Mouse (Mus musculus) stomach, embryonic 16.5 days (tissue): ENCODE measurements around the gene Sptbn4. TPM values are rescaled to one million over a fixed set of nuclear protein-coding genes. Genes with fewer than 3 reads are reported as not detected.

Experiments
- ATAC-seq: fragments of 200-750 bp; cut with Nextera tagmentation; 2 replicates; pipeline ENCODE4 v1.8.0; 2017; ENCODE audit warnings: moderate number of reproducible peaks, moderate TSS enrichment; ENCODE audit not compliant: insufficient read depth, low FRiP score
- H3K27ac ChIP-seq: fragments of 300-500 bp; sonication (generic); 2 replicates; pipeline ENCODE4 v1.5.1; 2014; ENCODE audit warnings: low read length
- H3K27me3 ChIP-seq: fragments of 300-500 bp; sonication (generic); 2 replicates; pipeline ENCODE4 v1.6.1; 2014; ENCODE audit warnings: low read length, control low read depth, mixed read lengths; ENCODE audit not compliant: control insufficient read depth, insufficient read depth
- H3K36me3 ChIP-seq: fragments of 300-500 bp; sonication (generic); 2 replicates; pipeline ENCODE4 v1.6.1; 2014; ENCODE audit warnings: low read length; ENCODE audit not compliant: control insufficient read depth, insufficient read depth
- H3K4me1 ChIP-seq: fragments of 300-500 bp; sonication (generic); 2 replicates; pipeline ENCODE4 v1.6.1; 2014; ENCODE audit warnings: low read length, control low read depth, mixed read lengths; ENCODE audit not compliant: control insufficient read depth, insufficient read depth
- H3K4me2 ChIP-seq: fragments of 300-500 bp; sonication (generic); 2 replicates; pipeline ENCODE4 v1.6.1; 2014; ENCODE audit warnings: low read depth, low read length, mixed read lengths
- H3K4me3 ChIP-seq: fragments of 300-500 bp; sonication (generic); replicated peaks from 2 replicates; pipeline ENCODE4 v1.5.1; 2014; ENCODE audit warnings: mild to moderate bottlenecking, low read length
- H3K9ac ChIP-seq: fragments of 300-500 bp; sonication (generic); 2 replicates; pipeline ENCODE4 v1.6.1; 2014; ENCODE audit warnings: low read length
- H3K9me3 ChIP-seq: fragments of 300-500 bp; sonication (generic); replicated peaks from 2 replicates; pipeline ENCODE4 v1.6.1; 2016; ENCODE audit warnings: low read length, control low read depth; ENCODE audit not compliant: control insufficient read depth
- WGBS: fragments of 180-500 bp; shearing (Covaris S2); extraction: QIAGEN DNeasy Blood & Tissue Kit; methylation state at CpG from one replicate; pipeline ENCODE4 v1.1.7; 2014; 5-methylcytosine and 5-hydroxymethylcytosine counted together
- polyA plus RNA-seq: library from polyadenylated mRNA; unstranded; fragments of >200 nt; fragmentation: Nextera tagmentation; extraction: Ambion mirVana; gene quantifications from 2 replicates; pipeline ENCODE4 v1.2.1, GENCODE M21; 2015

Gene Sptbn4
- polyA plus RNA-seq, 1 experiment from 2014 or later = 0.50 TPM

- no peak overlapping the region for H3K4me2 ChIP-seq
- WGBS = 69% methylated on average over 11 of the region's 11 CpGs
- no peak overlapping the region for H3K9ac ChIP-seq
- peaks cover 7% of the 10 kb centered on the region; the same call in 1 of the 2 replicates for H3K9me3 ChIP-seq
- H3K36me3 ChIP-seq = no peaks in the 10 kb centered on the region
- H3K4me1 ChIP-seq = no peaks in the 10 kb centered on the region
- H3K27me3 ChIP-seq = no peaks in the 10 kb centered on the region
- no peak overlapping the region for H3K27ac ChIP-seq
- ATAC-seq = no peak
- H3K4me3 ChIP-seq = no peak overlapping the region
Observed at GRCm38 (mm10) chr7:27428002-27428401, 19.5 kb downstream of the Sptbn4 start.

- H3K36me3 ChIP-seq = no peaks in the 10 kb centered on the region
- H3K27ac ChIP-seq = no peak overlapping the region
- H3K9me3 ChIP-seq = peaks cover 7% of the 10 kb centered on the region; the same call in 1 of the 2 replicates
- no peak overlapping the region for H3K9ac ChIP-seq
- 95% methylated on average over 1 of the region's 1 CpGs for WGBS
- H3K4me3 ChIP-seq = no peak overlapping the region
- no peak for ATAC-seq
- no peaks in the 10 kb centered on the region for H3K4me1 ChIP-seq
- no peaks in the 10 kb centered on the region for H3K27me3 ChIP-seq
- H3K4me2 ChIP-seq = no peak overlapping the region
Observed at GRCm38 (mm10) chr7:27427387-27427786, 20.1 kb downstream of the Sptbn4 start.

DNA sequence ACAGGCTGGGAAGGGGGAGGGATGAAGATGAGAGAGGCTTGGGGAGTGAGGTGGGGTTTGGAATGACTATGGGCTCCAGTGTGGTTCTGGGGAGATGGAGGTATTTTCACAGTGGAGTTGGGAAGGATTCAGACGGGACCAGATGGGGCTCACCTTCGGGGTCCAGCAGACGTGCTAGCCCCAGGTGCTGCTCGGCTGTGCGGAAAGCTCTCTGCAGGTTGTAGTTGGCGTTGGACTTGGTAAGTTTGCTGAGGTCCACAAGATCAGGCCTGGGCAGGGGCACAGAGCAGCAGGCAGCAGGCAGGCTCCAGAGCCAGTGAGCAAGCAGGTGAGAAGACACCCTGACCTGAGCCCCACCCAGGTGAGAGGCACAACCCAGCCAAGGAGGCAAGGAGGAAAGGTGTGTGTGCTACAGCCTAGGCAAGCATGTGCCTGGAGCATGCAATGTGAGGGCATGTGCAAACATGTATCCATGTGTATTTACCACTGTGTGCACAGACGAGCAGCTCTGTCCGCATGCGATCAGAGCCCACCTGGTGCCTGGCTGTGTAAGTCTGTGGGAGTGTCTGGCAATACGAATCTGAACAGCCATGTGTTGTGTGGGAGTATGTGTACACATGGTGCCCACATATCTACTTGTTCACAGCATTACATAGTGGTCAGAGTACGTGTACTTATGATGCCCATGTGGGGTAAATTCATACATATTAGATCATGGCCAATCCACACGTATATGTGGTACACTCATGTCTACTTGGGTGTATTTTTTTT, 23.7 kb downstream of the Sptbn4 start:
- Histone ChIP-seq H3K27ac (no peak overlapping the region), H3K27me3 (no peaks in the 10 kb centered on the region), H3K36me3 (no peaks in the 10 kb centered on the region), H3K9ac (no peak overlapping the region), H3K4me2 (no peak overlapping the region), H3K9me3 (no peaks in the 10 kb centered on the region; the same call in 1 of the 2 replicates), H3K4me1 (no peaks in the 10 kb centered on the region), H3K4me3 (no peak overlapping the region)
- WGBS = 79% methylated on average over 12 of the region's 12 CpGs
- 0 out of 2 replicates have a peak, but pooled peaks have one; percentile 47 for ATAC-seq

DNA sequence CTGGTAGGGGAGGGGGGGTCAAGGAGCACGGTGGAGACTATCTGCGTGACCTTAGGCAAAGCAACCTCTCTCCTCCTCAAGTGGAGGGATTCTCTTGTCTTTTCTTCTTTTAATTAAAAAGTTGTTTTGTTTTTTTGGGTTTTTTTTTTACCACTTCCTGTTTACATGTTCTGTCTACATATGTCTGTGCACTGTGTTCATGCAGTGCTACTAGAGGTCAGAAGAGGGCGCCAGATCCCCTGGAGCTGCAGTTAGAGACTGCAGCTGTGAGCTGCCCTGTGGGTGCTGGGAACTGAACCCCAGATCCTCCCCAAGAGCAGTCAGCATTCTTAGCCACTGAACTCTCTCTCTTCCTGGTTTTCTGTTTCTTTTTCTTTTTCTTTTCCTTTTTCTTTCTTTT, 28.4 kb downstream of the Sptbn4 start:
- Histone ChIP-seq H3K4me3 (no peak overlapping the region), H3K4me2 (no peak overlapping the region), H3K9me3 (no peaks in the 10 kb centered on the region; the same call in 1 of the 2 replicates), H3K36me3 (no peaks in the 10 kb centered on the region), H3K4me1 (no peaks in the 10 kb centered on the region), H3K9ac (no peak overlapping the region), H3K27me3 (no peaks in the 10 kb centered on the region), H3K27ac (no peak overlapping the region)
- ATAC-seq = no peak
- 73% methylated on average over 3 of the region's 3 CpGs for WGBS

DNA sequence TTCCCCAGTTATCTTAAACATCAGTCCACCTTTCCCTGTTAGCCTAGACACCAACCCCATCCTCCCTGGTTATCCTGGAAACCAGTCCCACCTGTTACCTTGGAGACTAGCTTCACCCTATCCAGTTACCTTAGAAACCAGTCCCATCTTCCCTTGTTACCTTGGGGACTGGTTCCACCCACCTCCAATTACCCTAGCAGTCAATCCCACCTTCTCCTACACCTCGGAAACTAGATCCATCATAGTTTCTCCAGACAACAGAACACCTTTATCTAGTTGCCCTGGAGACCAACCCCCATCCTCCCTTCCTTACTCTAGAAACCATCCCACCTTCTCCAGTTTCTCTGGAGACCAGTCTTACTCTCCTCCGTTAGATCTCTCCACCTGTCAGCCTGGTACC, 30.3 kb downstream of the Sptbn4 start:
- no peak for ATAC-seq
- H3K4me3 ChIP-seq = no peak overlapping the region
- H3K9ac ChIP-seq = no peak overlapping the region
- H3K36me3 ChIP-seq = no peaks in the 10 kb centered on the region
- no peaks in the 10 kb centered on the region for H3K27me3 ChIP-seq
- 50% methylated on average over 2 of the region's 2 CpGs for WGBS
- no peaks in the 10 kb centered on the region for H3K4me1 ChIP-seq
- no peak overlapping the region for H3K4me2 ChIP-seq
- peaks cover 3% of the 10 kb centered on the region; the same call in 1 of the 2 replicates for H3K9me3 ChIP-seq
- H3K27ac ChIP-seq = no peak overlapping the region

DNA sequence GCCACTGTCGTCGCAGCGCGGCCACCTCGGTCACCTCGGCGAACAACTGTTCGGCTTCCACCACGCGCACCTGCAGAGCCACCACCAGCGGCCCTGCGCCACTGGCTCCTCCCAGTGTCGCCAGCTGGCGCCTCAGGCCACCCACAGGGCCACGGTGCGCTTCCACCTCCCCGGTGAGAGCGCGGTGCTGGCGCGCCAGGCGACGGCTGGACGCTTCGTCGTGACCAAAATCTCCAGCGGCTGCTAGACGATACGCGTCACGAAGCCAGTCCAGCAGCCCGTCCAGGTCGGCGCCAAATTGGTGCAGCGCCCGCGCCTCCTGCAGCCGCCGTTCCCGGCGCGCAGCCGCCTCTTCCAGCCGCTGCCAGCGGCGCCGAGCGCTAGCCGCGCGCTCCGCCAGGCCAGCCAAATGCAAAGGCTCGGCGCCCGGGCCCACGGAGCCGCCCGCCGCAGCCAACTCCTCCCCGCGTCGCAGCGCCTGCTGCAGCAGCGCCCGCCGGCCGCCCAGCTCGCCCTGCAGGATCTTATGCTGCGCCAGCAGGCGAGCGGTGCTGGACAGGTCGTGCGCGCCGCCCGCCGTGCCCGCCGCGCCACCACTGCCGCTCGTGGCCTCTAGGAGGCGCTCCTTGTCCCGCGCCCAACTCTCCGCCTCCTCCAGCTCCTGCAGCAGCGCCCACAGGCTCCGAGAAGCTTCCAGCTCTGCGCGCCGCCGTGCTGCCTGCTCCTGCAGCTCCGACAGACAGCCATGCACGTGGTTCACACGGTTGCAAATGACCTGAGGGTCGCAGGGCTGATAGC, 38.9 kb downstream of the Sptbn4 start:
- peak overlapping the region; percentile 72 for H3K4me2 ChIP-seq
- H3K27ac ChIP-seq = no peak overlapping the region
- no peaks in the 10 kb centered on the region for H3K36me3 ChIP-seq
- peak overlapping the region; percentile 44 for H3K9ac ChIP-seq
- peaks cover 8% of the 10 kb centered on the region; the same call in 1 of the 2 replicates for H3K9me3 ChIP-seq
- H3K4me3 ChIP-seq = peak overlapping the region; percentile 51
- H3K27me3 ChIP-seq = peaks cover 49% of the 10 kb centered on the region
- ATAC-seq = peak; percentile 67; the same call in 1 of the 2 replicates
- WGBS = under 1% methylated on average over 94 of the region's 96 CpGs
- peaks cover 9% of the 10 kb centered on the region for H3K4me1 ChIP-seq

DNA sequence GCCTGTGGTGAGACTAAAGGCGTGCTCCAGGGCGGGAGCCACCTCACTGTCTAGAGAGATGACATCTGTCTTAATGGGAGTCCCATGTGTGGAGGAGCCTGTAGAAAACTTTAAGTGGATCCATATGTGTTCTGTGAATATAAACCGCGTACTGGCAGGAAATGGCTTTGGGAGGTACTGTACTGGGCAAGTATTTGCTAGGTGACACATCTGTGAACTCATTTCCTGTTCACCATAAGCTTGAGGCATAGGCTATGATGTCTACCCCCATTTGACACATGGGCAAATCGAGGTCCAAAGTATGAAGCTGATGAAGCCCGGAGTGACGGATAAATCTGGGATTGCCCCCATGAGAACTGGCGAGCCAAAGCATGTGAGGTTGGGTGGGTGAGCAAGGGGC, 39.7 kb downstream of the Sptbn4 start:
- H3K9me3 ChIP-seq = peaks cover 14% of the 10 kb centered on the region
- peaks cover 57% of the 10 kb centered on the region for H3K27me3 ChIP-seq
- H3K4me2 ChIP-seq = 0 out of 2 replicates have a peak overlapping the region, but pooled peaks have one; percentile 72
- H3K4me1 ChIP-seq = peaks cover 9% of the 10 kb centered on the region
- no peak overlapping the region for H3K9ac ChIP-seq
- H3K27ac ChIP-seq = no peak overlapping the region
- WGBS = 42% methylated on average over 8 of the region's 8 CpGs
- H3K36me3 ChIP-seq = no peaks in the 10 kb centered on the region
- ATAC-seq = no peak
- 0 out of 2 replicates have a peak overlapping the region, but pooled peaks have one; percentile 51 for H3K4me3 ChIP-seq

- Histone ChIP-seq H3K9ac (no peak overlapping the region), H3K9me3 (peaks cover 10% of the 10 kb centered on the region), H3K27ac (no peak overlapping the region), H3K36me3 (no peaks in the 10 kb centered on the region), H3K27me3 (peaks cover 69% of the 10 kb centered on the region), H3K4me3 (no peak overlapping the region), H3K4me1 (peaks cover 9% of the 10 kb centered on the region), H3K4me2 (no peak overlapping the region)
- 83% methylated on average over 7 of the region's 7 CpGs for WGBS
- no peak for ATAC-seq
Observed at GRCm38 (mm10) chr7:27406481-27406880, 41.0 kb downstream of the Sptbn4 start.
